Mouse (Mus musculus): ENCODE data around the gene Strada.

DNA sequence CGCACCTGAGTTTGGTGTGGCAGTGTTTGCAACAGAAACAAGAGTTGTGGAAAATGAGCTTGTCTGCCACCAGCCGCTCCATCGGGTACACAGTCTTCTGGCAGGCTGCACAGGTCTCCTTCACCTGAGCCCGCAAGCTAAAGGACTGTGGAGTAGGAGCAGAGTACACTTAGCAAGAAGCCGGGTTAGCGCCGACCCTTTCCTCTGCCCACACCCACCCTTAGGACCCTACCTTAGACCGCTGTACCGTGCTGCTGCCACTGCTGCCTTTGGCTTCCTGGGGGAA lies 43.1 kb downstream of the Strada start:
- TF ChIP-seq CTCF (IDR thresholded peaks at IDR 0.05; ENCODE audit: low read depth) (no peak), EP300 (optimal IDR thresholded peaks at IDR 0.05) (no peak)

Data from stomach, postnatal 0 days (tissue).